Mouse (Mus musculus): ENCODE measurements around the gene Ccnl1.

The Ccnl1 gene

DNA sequence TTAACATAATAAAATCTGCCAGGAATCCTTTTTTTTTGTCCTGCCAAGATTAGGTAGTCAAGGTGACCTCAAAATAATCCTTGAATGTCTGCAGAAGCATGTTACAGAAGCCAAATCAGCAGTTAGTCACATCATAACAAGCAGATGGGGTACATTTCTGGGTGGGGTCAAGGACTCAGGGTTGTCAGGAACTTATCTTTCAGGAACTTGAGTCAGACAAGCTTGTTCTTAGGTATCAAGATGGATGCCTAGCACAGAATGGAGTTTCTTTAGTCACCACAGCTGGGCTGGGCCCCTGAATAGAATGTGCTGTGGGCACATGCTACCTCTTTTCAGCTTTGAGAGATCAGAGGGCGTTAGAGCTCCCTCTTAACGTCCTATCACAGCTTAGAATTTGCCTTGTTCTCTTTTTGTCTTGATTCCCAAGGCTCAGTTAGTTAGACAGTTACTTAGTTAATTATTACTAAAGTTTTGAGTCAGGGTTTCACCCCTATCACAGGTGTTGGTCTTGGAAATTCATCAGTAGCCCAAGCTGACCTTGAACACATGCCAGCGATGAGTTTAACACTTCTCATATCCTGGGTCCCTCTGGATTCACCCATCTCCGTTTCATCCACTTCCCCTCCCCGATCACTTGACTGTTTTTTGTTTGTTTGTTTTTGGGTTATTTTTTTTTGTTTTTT lies 32.9 kb downstream of the Ccnl1 start:
- DNase-seq: no peak

DNA sequence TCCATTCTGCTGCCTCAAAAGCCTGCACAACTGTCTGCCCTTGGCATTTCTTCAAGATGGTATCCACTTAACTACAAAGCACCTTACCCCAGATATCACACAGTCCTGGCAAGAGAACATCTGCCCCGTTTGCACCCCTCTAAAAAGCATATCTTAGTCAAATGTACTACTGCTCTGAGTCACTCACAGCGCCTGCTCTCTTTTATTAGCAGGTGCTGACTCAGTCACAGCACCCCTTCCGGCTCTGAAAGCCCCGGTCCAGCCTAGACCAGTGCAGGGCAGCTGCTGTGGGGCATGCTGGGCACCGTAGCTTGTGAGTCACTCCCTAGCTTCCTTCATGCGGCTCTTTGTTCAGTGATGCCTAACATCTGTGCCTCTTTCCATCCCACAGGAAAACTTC lies 35.6 kb downstream of the Ccnl1 start:
- DNase-seq: no peak

DNA sequence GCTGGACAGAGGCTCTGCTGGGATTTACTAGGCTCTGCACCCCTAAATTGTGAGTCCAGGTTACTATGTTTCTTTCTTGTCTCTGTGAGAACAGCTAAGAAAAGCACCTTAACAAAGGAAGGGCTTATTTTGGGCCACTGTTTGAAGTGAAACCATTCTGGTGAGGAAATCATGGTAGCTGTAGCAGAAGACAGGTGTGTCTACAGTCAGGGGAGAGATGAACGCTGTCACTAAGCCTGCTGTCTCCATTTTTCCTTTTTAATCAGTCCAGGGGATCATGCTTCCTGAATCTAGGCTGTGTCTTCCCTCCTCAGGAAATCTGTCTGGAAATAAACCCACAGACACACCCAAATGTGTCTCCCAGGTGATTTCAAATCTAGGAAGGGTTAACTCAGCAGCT lies 36.4 kb downstream of the Ccnl1 start:
- DNase-seq: no peak

DNA sequence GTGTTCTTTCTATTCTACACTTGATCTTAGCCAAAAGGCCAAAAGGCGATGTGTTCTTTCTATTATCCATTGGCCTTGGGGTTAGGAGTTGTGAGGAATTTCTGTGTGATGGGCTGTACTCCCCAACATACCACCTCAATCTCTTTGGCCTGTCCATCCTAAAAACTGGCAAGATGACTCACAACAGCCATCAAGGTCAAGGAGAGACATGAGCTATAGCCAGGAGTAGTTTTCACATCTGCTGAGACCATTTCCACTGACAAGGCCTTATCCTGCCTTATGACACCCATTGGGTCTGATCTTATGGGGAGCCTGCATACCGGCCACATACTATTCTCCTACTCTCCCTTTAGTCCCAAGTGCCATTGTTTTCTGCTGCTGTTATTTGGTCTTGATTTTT lies 39.0 kb downstream of the Ccnl1 start:
- no peak for DNase-seq

DNA sequence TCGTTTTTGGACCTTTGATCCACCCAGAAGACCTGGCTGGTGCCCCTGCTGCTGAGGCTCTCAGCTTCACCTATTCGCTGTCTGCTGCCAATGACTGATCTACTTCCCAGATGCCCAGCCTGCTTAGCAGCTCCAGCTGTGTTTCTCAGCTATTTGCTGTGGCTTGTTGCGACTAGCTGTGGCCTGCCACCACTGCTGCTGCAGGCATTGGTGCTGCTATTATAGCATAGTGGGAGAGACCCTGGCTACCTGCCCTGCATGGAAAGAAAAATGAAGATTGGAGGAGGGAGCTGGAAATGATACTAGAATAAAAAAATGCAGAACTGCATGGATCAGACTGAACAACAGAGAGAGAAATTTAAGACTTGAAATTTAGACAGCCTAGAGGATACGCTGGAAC lies 45.1 kb downstream of the Ccnl1 start:
- DNase-seq: no peak

DNA sequence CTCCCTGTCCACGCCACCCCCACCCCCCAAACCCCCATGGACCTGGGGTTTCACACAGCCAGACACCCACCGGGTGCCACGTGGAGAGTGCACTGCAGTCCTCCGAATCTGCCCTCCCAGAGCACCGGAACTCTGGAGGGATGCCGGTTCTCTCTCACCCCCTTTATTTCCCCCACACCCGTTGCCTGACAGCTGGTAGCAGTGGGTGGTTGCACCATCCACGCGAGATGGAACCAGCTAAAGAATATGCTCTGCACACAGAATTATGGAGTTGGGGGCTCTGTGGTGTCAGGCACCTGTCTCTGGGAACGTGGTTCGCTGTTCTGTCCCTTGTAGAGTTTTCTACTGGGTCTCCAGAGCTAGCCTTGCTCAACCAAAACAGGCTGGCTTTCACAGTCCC lies 45.8 kb downstream of the Ccnl1 start:
- no peak for DNase-seq

DNA sequence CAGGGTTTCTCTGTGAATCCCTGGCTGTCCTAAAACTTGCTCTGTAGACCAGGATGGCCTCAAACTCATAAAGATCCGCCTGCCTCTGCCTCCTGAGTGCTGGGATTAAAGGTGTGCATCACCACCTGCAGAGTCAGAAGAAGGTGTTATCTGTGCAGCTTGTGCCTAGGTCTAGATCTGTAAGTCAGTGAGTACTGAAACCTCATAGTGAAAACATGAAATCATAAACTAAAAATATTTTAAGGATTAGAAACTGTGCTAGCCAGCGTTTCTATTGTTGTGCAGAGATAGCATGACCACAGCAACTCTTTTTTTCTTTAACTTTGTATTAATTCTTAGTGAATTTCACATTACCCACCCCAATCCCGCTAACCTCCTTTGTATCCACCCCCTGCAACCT lies 46.8 kb downstream of the Ccnl1 start:
- DNase-seq: no peak

DNA sequence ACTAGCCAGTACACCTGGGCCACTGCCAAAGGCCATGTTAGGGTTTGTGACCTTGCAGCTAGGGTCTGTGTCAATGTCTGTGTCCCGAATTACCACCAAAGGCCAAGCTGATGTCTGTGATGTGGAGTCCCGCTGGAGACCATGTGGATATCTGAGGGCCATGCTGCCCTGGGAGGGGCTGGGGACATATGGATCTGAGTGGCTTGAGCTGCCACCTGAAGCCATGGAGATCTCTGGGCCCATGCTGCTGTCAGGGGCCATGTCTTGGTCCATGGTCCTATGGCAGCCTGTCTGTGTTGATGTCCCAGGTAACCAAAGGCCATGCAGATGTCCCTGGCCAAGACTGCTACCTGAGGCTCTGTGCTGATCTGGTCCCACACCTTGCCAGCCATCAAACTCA lies 48.6 kb downstream of the Ccnl1 start:
- DNase-seq: no peak

DNA sequence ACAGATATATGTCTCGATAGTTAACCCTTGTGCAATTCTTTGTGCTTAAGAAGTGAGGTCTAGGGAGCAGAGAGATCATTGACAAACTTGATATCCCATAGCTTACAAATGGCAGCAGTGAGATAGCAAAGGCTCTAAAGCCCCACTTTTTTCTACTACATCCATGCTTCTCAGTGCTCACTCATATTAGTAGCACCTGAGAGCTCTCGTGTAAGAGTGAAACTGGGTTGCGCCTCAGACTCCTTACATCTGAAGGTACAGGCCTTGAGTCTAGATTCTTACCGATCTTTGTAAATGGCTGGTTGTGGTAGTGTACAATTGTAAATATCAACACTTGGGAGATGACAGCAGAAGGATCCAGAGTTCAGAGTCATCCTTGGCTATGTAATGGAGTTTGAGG lies 50.5 kb downstream of the Ccnl1 start:
- no peak for DNase-seq

DNA sequence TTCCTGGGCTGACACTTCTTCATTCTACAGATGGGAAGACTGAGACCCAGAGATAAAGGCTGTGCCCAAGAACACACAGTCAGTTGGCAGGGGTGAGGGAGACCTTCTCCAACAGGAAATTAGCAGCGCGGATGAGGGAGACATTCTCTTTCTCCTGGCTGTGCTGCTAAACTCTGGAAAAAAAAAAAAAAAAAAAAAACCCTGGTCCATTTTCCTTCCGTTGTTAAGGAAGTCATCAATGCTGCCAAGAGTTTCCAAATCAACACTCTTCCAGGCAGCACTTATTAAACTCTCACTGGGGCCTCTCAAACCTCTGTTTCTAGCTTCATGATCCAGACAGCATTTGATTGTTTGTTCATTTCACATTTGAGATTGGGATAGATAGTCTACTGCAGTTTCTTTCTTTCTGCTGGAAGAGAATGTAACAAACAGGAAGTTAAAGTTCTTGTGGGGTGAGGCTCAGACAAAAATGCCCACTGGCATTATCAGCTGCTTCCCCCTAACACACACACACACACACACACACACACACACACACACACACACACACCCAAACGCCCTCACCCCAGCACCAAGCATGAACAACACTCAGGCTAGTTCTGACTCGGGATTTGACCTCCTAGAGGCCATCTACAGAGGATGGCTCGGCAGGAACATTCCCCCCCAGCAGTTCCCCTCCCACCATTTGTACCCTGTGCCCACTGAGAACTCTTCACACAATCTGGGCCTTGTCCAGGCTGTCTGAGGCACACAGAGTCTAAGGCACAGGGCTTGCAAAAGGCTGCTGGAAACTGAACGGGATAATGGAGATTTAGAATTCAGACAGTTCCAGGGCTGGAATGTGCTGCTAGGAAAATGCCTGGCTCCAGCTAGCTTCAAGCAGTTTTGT lies 52.5 kb downstream of the Ccnl1 start:
- DNase-seq: no peak

DNA sequence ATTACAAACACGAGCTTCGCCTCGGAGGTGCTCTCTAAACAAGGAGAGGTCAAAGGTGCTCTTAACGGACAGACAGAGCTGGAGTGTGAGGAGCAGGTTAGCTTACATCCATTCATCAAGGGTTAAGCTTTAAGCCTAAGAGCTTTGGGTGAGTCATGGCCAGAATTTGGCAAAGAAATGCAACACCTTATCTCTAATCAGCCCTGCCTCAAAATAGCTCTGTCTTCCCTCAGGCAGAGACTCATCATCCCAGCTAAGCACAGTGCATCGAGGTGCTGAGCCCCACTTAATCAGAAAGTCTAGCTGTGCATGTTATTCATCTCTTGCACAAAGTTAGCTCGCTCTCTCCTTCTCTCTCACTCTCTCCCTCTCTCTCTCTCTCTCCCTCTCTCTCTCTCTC lies 53.3 kb downstream of the Ccnl1 start:
- no peak for DNase-seq

DNA sequence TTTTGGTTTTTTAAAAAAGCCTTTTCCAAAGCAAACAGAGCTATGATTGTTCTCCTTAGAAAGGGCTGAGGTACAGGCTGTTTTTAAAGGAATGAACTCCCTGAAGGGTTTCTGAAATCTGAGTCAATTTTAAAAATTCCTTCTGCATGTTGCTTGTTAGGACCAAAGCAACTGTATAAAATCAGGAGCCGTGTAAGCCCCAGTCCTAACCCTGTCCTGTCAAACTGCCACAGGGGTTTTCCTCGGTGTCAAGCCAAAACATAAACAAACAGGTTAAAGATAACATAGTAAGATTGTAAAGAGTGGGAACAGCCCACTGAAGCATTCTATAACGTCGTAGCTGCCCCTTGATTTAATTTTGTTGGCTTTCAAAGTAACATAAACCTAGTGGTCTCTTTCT lies 53.9 kb downstream of the Ccnl1 start:
- DNase-seq: no peak

DNA sequence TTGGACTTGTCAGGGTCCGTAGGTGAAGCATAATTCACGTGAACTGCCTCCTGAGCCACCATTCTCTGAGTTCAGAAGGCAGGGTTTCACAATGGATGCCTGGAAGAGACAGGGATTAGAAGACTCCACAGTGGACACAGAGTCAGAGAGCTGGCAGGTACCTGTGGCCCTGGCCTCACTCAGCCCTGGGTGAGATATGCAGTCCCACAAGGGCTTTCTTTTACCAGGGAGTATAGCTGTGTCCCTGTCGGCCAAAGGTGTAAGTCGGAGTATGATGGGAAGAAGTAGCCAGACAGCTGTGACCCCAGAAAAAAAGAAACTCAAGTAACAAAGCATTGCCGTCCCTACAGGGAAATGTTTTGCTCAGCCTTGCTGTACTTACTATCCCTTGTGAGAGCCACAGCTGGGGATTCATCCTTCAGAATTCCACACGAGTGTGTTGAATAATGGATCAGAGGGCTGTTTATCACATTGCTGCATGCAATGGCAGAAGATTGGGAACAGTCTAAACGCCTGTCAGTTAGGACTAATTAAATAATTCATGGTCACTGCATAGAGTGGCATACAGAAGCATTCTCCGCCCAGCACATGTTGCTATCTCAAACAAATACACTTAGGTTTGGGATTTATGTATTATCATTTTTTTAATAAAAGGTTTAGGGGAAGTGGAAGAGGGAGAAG lies 59.3 kb downstream of the Ccnl1 start:
- no peak for DNase-seq

DNA sequence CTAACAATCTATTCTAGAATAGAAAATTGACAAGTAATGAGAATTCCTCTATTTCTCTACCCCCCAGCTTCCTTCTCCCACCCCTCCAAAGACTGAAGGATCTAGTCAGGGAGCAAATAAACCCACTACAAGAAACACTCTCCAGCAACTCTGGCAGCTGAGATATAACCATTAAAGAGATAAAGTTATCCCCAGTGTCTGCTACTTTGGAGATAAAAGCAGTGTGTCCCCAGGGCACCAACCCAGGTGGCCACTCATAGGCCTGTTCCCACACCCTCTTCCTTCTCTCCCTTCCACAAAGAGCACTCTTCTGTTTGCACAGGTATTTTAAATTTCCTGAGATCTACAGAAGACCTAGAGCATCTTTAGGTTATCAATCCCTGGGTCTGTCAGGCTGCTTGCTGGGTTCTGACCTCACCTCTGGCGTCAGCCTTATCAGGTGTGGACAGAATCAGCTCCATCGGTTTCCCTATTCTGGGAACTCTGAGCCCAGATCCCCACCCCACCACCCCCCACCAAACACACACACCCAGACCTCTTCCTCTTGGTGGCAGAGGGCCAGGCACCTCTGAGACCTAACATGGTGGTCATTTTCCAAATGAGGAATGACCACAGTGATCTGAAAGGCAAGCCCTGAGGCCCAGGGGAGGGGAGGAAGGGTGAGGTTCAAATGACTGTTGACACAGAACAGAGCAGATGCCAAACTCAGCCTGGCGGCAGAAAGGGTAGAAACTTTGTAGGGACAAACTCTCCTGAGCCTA lies 60.6 kb downstream of the Ccnl1 start:
- DNase-seq: no peak

All from cerebellum, postnatal 25 days (tissue).